Mouse (Mus musculus) adrenal gland (tissue): ENCODE measurements around the gene Slc39a7.

ENCODE experiments used
- intact Hi-C: fragments of 180-260 bp; cut with DNase I; formaldehyde crosslinking; loops from one replicate; pipeline ENCODE4 v1.15.1; 2025
- long read RNA-seq, 2 experiments: library from polyadenylated mRNA; unstranded; transcript quantifications; one replicate each; pipeline ENCODE4 v2.0.0; 2020; ENCODE audit warnings: borderline replicate concordance in 1 of 2; ENCODE audit not compliant: insufficient replicate concordance in 1 of 2

Gene Slc39a7
- long read RNA-seq, experiment 1, transcript Slc39a7-203 (8 exons, 1,550 nt), result minor isoform, 34 of 118 reads
- long read RNA-seq, experiment 1, transcript Slc39a7-201 (7 exons, 2,320 nt), result major isoform, 78 of 118 reads
- long read RNA-seq, experiment 1, partial matches to known transcripts, result 3 of 118 reads
- long read RNA-seq, experiment 1, other reads (novel, unspliced or antisense), result 1 of 118 reads
- long read RNA-seq, experiment 2, transcript Slc39a7-201 (7 exons, 2,320 nt), result major isoform, 56 of 121 reads
- long read RNA-seq, experiment 2, transcript Slc39a7-204 (6 exons, 2,433 nt), result minor isoform, 6 of 121 reads
- long read RNA-seq, experiment 2, transcript Slc39a7-203 (8 exons, 1,550 nt), result minor isoform, 40 of 121 reads
- long read RNA-seq, experiment 2, partial matches to known transcripts, result 13 of 121 reads
- long read RNA-seq, experiment 2, other reads (novel, unspliced or antisense), result 6 of 121 reads

GRCm38 (mm10) chr17:34031465-34032173, at the start of gene Slc39a7, which contains the start of gene Rxrb:
TSS of gene Slc39a7 (minus strand) at chr17:34031682.
TSS of gene Rxrb (plus strand) at chr17:34031812.
- intact Hi-C loops, result no loop called here

GRCm38 (mm10) chr17:34079621-34080020, 48.1 kb upstream of the Slc39a7 start:
- intact Hi-C loops, result loop anchor here (5.0 to 10.0 kb wide), 2 partner anchors 58 to 155 kb away; partner anchors contain the start of gene H2-Ob

- intact Hi-C loops, result loop anchor here (5.0 to 10.0 kb wide), 2 partner anchors 58 to 156 kb away; partner anchors contain the start of gene H2-Ob
These were observed 47.5 kb upstream of the Slc39a7 start for GRCm38 (mm10) chr17:34079002-34079401.

GRCm38 (mm10) chr17:34078148-34078547, 46.7 kb upstream of the Slc39a7 start:
- intact Hi-C loops, result loop anchor here (5.0 to 10.0 kb wide), 2 partner anchors 59 to 157 kb away; partner anchors contain the start of gene H2-Ob

- intact Hi-C loops, result loop anchor here (2.0 to 10.0 kb wide), 3 partner anchors 60 to 157 kb away; partner anchors contain the start of gene H2-Ob
These were observed 46.1 kb upstream of the Slc39a7 start for GRCm38 (mm10) chr17:34077549-34077948.

DNA sequence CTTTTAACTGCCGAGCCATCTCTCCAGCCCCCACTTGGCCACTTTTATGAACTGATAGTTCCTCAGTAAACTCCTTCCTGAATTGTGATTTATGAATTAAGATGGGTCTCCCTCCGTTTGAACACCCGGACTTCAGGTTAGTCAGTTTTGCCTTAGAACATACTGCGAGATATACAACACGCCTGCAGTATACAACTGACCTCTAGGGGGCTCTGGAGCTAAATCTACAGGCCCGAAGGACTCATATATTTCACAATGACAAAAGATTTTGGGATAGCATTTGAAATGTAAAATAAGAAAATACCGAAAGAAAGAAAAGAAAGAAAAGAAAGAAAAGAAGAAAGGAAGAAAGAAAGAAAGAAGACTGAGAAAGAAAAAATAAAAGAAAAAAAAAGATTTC, 43.8 kb upstream of the Slc39a7 start:
- intact Hi-C loops, result loop anchor here (5.0 to 10.0 kb wide), 2 partner anchors 62 to 160 kb away; partner anchors contain the start of gene H2-Ob

- intact Hi-C loops, result loop anchor here (10.0 kb wide), 1 partner anchor 163 kb away; the partner anchor contains the start of gene H2-Ob
These were observed 40.6 kb upstream of the Slc39a7 start for GRCm38 (mm10) chr17:34072091-34072490.

- intact Hi-C loops, result no loop called here
These were observed 37.4 kb upstream of the Slc39a7 start for GRCm38 (mm10) chr17:34068864-34069263.

- intact Hi-C loops, result no loop called here
These were observed 25.7 kb upstream of the Slc39a7 start for GRCm38 (mm10) chr17:34057224-34057623.

- intact Hi-C loops, result no loop called here
These were observed 16.0 kb upstream of the Slc39a7 start for GRCm38 (mm10) chr17:34047404-34048050.

DNA sequence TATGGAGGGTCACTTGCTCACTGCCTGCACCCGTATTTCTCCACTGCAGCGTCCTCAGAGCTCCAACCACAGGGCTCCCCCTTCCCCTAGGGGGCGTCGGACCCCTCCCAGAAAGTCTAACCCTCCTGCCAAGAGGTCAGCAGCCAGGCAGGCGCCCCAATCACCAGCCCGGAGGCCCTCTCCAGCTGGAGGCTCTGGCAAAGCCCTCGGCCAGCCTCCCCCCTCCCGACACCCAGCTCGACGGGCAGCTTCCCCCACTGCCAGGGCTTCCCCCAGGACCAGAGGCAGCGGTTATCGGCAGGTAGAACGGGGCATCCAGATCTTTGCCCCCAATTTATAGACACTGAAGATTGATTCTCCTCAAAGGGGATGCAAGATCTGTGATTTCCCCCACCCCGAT, 14.5 kb upstream of the Slc39a7 start:
- intact Hi-C loops, result no loop called here

DNA sequence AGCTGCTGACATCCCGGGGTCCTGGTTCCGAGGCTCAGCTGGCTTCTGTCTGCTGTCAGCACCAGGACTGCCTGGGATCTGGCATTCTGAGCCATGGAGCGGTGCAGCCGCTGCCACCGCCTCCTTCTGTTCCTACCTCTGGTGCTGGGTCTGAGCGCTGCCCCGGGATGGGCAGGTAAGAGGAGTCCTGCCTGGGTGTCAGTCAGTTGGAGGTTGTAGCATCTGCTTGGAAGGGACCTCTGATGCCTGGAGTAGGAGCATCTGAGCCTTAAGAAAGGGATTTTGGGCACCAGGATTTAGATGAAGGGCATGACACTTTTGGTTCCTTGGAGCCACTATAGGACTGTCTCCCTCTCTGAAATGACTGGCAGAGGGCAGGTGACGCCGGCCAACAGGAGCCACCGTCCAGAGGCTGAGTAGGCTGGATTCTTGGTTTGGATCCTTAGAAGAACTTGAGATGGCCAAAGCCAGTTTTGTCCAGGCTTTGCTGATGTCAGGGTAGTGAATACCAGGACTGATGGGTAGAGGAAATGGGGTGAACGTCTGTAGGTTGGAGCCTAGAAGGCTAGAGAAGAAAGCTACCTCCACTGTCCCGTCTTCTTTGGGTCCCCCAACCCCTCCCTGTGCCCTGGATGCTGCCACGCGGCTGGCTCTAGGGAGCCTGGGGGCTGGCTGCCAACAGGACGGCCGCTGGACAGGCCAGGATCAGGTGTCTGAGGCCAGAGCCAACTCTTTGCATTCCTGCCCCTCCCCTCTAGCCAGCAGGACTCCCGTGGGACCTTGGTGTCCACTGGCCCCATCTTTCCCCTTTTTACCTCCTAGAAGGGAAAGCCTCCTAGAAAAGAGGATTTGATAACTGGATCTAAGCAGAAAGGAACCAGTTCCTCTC, 8.3 kb upstream of the Slc39a7 start:
- intact Hi-C loops, result loop anchor here (5.0 kb wide), 1 partner anchor 77 kb away; the partner anchor contains the start of gene H2-DMa

DNA sequence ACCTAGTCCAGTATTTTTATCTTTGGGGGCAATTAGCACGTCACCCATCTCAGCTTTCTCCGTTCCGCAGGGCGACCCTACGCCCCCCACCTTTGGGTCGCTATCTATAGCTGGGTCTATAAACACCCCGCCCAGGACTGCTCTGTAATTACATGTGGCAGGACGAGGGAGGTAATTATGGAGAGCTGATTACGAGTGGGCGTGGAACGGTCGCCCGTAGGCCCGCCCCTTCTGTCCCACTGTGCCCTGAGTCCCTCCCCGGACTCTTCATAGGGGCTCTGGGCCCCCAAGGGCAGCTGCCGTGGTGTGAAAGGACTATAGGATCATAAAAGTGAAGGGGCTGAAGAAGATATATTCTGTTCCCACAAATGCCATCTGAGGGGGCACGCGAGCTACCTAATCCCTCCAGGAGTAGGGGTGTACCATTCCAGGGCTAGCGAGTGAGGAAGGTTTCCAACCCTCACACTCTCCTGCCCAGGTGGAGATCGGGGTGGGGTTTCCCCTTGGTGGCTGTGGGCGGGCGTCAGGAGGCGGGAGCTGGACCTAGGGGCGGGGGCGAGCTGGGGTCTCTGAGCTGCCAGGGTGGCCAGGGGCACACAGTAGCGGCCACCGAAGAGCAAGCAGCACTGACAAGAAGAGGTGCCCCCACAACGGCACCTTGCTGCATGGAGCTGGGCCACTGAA, 7.5 kb upstream of the Slc39a7 start, which contains the start of gene Col11a2:
Gene Col11a2, plus strand, starts transcription at position 560 of the 684 bp plus-strand sequence.
- intact Hi-C loops, result loop anchor here (5.0 kb wide), 1 partner anchor 78 kb away; the partner anchor contains the start of gene H2-DMa

DNA sequence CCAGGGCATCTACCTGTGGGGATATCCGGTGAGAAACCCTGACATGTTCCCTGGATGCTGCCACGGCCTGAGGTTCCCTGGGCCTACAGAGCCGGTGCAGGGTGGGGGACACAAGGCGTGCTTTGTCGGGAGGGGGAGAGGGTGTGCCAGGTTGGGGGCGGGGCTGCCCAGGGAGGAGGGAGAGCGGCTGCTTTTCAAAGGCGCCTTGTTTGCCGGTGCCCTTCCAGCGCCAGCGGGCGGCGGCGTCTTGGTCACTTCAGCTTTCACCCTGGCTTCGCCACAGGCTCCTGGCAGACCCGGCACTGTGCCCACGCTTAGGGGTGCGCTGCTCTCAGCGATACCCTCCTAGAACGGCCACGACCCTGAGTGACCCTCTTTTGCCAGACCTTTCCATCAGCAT, 7.0 kb upstream of the Slc39a7 start:
- intact Hi-C loops, result loop anchor here (5.0 kb wide), 1 partner anchor 79 kb away; the partner anchor contains the start of gene H2-DMa

GRCm38 (mm10) chr17:34037241-34037640, 5.8 kb upstream of the Slc39a7 start:
- intact Hi-C loops, result loop anchor here (5.0 kb wide), 1 partner anchor 80 kb away; the partner anchor contains the start of gene H2-DMa

- intact Hi-C loops, result loop anchor here (5.0 kb wide), 1 partner anchor 81 kb away; the partner anchor contains the start of gene H2-DMa
These were observed 5.2 kb upstream of the Slc39a7 start for GRCm38 (mm10) chr17:34036647-34037046.

GRCm38 (mm10) chr17:34035517-34035916, 4.0 kb upstream of the Slc39a7 start:
- intact Hi-C loops, result loop anchor here (5.0 kb wide), 1 partner anchor 82 kb away; the partner anchor contains the start of gene H2-DMa

DNA sequence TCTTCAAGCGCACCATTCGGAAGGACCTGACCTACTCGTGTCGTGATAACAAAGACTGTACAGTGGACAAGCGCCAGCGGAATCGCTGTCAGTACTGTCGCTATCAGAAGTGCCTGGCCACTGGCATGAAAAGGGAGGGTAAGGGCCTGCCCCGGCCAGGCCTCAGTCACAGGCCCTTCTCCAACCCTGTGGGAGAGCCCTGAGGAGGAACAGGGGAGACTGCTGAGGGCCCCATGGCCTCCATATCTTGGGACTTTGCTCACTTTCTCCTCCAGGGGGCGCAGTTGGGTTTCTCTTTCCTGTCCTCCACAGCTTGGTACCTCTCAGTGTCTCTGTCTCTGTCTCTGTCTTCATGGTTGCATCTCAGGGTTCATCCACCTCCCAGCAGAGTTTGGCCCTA, 2.6 kb upstream of the Slc39a7 start:
- intact Hi-C loops, result no loop called here

- intact Hi-C loops, result no loop called here
These were observed 2.0 kb upstream of the Slc39a7 start for GRCm38 (mm10) chr17:34033441-34033840.
